7 mouse cellular contexts compared by ENCODE assay signal in genomic region chr12:70109921-70110320, GRCm38 (mm10). TPM values are rescaled to one million over a fixed set of nuclear protein-coding genes. Genes with fewer than 3 reads are reported as not detected.
A peak's percentile ranks its signal among the peaks of the same experiment; 100 is the strongest.
DNase-seq lines count a peak whose midpoint lies in the region; ATAC-seq lines count a peak whose summit lies in the region.

No protein-coding gene starts in this region.

- peak overlapping the region; percentile 97 for H3K9ac ChIP-seq in hindbrain, embryonic 15.5 days
- no peak overlapping the region for H3K9ac ChIP-seq in stomach, embryonic 15.5 days

- peak overlapping the region; percentile 85 for H3K4me3 ChIP-seq in hindbrain, embryonic 15.5 days
- H3K4me3 ChIP-seq in stomach, embryonic 15.5 days (replicated peaks), result peak overlapping the region; percentile 87

- H3K36me3 ChIP-seq in hindbrain, embryonic 15.5 days, result no peaks in the 10 kb centered on the region
- no peaks in the 10 kb centered on the region for H3K36me3 ChIP-seq in stomach, embryonic 15.5 days

- peaks cover 62% of the 10 kb centered on the region for H3K4me1 ChIP-seq in hindbrain, embryonic 15.5 days (replicated peaks)
- H3K4me1 ChIP-seq in stomach, embryonic 15.5 days, result peaks cover 18% of the 10 kb centered on the region

- ATAC-seq in common myeloid progenitor, adult 5-6 weeks (replicated peaks; ENCODE audit: low read depth, poor library complexity, severe bottlenecking), result peak; percentile 39
- no peak for ATAC-seq in hindbrain, embryonic 15.5 days (ENCODE audit: low FRiP score, low read depth)
- no peak for ATAC-seq in stomach, embryonic 15.5 days (ENCODE audit: insufficient read depth, low FRiP score, low read depth)

- H3K27ac ChIP-seq in hindbrain, embryonic 15.5 days (replicated peaks), result peak overlapping the region; percentile 91
- no peak overlapping the region for H3K27ac ChIP-seq in stomach, embryonic 15.5 days

- peak; percentile 43 for DNase-seq in left cerebral cortex, postnatal 4 days
- no peak for DNase-seq in left cerebral cortex, adult 11 months (ENCODE audit: low spot score)
- peak; percentile 37 for DNase-seq in lung, postnatal 25 days (ENCODE audit: low spot score)
- DNase-seq in embryo, embryonic 11 days, result no peak

- intact Hi-C loops in left cerebral cortex, postnatal 4 days (cut with DNase I), result no loop called here

- H3K4me2 ChIP-seq in hindbrain, embryonic 15.5 days, result peak overlapping the region; percentile 77
- peak overlapping the region; percentile 96 for H3K4me2 ChIP-seq in stomach, embryonic 15.5 days

- WGBS in hindbrain, embryonic 15.5 days, result 31% methylated on average over 6 of the region's 6 CpGs
- WGBS in stomach, embryonic 15.5 days, result 58% methylated on average over 6 of the region's 6 CpGs

- no peaks in the 10 kb centered on the region for H3K9me3 ChIP-seq in hindbrain, embryonic 15.5 days
- no peaks in the 10 kb centered on the region for H3K9me3 ChIP-seq in stomach, embryonic 15.5 days

- no peaks in the 10 kb centered on the region for H3K27me3 ChIP-seq in hindbrain, embryonic 15.5 days
- H3K27me3 ChIP-seq in stomach, embryonic 15.5 days (replicated peaks), result no peaks in the 10 kb centered on the region

RNA-seq across cellular contexts. Expression of gene Nin, which starts 3.6 kb away (rescaled TPM):
- 10 to 100 TPM; 86.3 to 88.1 TPM for total RNA-seq in left cerebral cortex, postnatal 4 days (2021)
- 91.7 and 99.8 TPM in 2 replicates for total RNA-seq in common myeloid progenitor, adult 5-6 weeks (2017)
- polyA plus RNA-seq in hindbrain, embryonic 15.5 days (2015; fragmentation: Nextera tagmentation; extraction: Ambion mirVana), result 11.3 and 12.6 TPM in 2 replicates
- polyA plus RNA-seq in stomach, embryonic 15.5 days (2015; fragmentation: Nextera tagmentation; extraction: Ambion mirVana), result 11.0 and 11.6 TPM in 2 replicates

RNA-seq across cellular contexts. Expression of gene Abhd12b, which starts 44.0 kb away (rescaled TPM):
- not detected for total RNA-seq in left cerebral cortex, postnatal 4 days (2021)
- not detected in 2 replicates for total RNA-seq in common myeloid progenitor, adult 5-6 weeks (2017)
- polyA plus RNA-seq in hindbrain, embryonic 15.5 days (2015; fragmentation: Nextera tagmentation; extraction: Ambion mirVana), result 0.17 TPM in 1 of 2 replicates, not detected in the other
- polyA plus RNA-seq in stomach, embryonic 15.5 days (2015; fragmentation: Nextera tagmentation; extraction: Ambion mirVana), result not detected in 2 replicates

Comparison
In these comparisons a context has a peak if more than half of its experiments do, and no peak if none do; other contexts are left out.
1. DNase-seq: peak in left cerebral cortex, postnatal 4 days (single experiment) and lung, postnatal 25 days (single experiment); none in left cerebral cortex, adult 11 months (single experiment) and embryo, embryonic 11 days (single experiment).